Mouse (Mus musculus): ENCODE results near the gene Arntl. TPM values are rescaled to one million over a fixed set of nuclear protein-coding genes. Genes with fewer than 3 reads are reported as not detected.

The Arntl gene
- polyA plus RNA-seq, 1 experiment from 2014 or later = 14.6 TPM

DNA sequence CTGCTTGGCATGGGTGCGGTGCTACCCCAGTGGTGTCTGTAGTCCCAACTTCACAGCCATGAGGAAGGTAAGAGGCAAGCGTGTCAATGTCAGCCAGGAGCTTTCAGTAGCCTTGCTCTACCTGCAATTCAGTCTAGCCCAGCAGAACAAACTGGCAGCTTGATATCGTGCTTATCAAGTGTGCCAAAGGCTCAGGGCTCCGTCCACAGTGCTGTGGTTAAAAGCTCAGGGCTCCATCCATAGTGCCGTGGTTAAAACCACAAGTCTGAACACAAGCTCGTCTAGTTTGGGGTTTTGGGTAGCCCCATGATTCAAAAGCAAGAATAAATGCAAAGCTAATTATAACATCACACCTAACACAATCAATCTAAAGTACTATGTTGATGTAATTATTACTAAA is 87.3 kb downstream of the Arntl start:
- H3K4me2 ChIP-seq (replicated peaks; ENCODE audit: low read depth, low read length) = no peak overlapping the region
- peaks cover 4% of the 10 kb centered on the region; the same call in 1 of the 2 replicates for H3K36me3 ChIP-seq (ENCODE audit: control insufficient read depth, insufficient read depth, low read length)
- H3K9me3 ChIP-seq (ENCODE audit: control insufficient read depth, low read depth, low read length) = no peaks in the 10 kb centered on the region
- ATAC-seq (ENCODE audit: insufficient number of reproducible peaks, insufficient read depth, low FRiP score, low read depth) = no peak
- H3K4me1 ChIP-seq (ENCODE audit: control insufficient read depth, insufficient read depth, low read length) = 0 out of 2 replicates have a peak, but pooled peaks cover 5% of the 10 kb centered on the region
- no peak overlapping the region for H3K9ac ChIP-seq (replicated peaks; ENCODE audit: low read depth, low read length)
- no peak overlapping the region for H3K4me3 ChIP-seq (ENCODE audit: low read depth, low read length)
- no peak overlapping the region for H3K27ac ChIP-seq (ENCODE audit: low read length)
- H3K27me3 ChIP-seq (ENCODE audit: control insufficient read depth, insufficient read depth, low read length) = no peaks in the 10 kb centered on the region
- WGBS = 89% methylated on average over 6 of the region's 6 CpGs

DNA sequence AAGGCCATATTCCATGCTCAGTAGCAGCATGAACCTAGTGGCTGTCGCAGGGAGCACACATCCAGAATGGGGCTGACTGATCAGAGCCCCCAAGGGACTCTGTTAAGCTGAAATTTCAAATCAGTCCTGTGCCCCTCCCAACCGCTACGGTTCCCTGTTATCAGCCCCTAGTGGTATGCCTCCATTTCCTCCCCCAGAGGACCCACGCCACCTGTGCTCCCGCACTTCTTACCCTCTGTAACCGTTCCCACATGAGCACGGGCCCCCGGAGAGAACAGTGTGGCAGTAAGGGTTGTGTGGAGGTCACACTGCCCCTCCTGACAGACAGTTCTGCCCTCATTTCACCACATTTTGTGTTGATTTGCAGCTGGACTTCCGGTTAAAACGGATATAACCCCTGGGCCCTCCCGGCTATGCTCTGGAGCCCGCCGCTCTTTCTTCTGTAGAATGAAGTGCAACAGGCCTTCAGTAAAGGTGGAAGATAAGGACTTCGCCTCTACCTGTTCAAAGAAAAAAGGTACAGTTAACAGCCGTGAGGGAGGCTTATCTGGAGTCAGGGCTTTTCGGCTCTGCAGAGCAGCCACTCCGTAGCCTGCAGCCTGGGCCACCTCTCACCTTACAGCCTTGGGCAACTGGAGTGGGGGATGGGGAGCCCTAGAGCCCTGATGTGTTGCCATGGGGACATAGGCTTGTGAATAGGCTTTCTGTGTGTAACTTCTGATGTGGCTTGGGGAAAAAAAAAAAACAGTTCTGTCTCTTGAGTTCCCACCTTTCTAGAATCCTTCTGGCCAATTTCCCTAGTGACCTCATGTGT is 88.0 kb downstream of the Arntl start:
- H3K27ac ChIP-seq (ENCODE audit: low read length) = peak overlapping the region; percentile 75; the same call in 1 of the 2 replicates
- peaks cover 4% of the 10 kb centered on the region; the same call in 1 of the 2 replicates for H3K36me3 ChIP-seq (ENCODE audit: control insufficient read depth, insufficient read depth, low read length)
- no peak overlapping the region for H3K4me3 ChIP-seq (ENCODE audit: low read depth, low read length)
- H3K9ac ChIP-seq (replicated peaks; ENCODE audit: low read depth, low read length) = no peak overlapping the region
- H3K27me3 ChIP-seq (ENCODE audit: control insufficient read depth, insufficient read depth, low read length) = no peaks in the 10 kb centered on the region
- H3K9me3 ChIP-seq (ENCODE audit: control insufficient read depth, low read depth, low read length) = no peaks in the 10 kb centered on the region
- peak; percentile 86 for ATAC-seq (ENCODE audit: insufficient number of reproducible peaks, insufficient read depth, low FRiP score, low read depth)
- H3K4me2 ChIP-seq (replicated peaks; ENCODE audit: low read depth, low read length) = no peak overlapping the region
- 0 out of 2 replicates have a peak, but pooled peaks cover 5% of the 10 kb centered on the region for H3K4me1 ChIP-seq (ENCODE audit: control insufficient read depth, insufficient read depth, low read length)
- 37% methylated on average over 17 of the region's 17 CpGs for WGBS

DNA sequence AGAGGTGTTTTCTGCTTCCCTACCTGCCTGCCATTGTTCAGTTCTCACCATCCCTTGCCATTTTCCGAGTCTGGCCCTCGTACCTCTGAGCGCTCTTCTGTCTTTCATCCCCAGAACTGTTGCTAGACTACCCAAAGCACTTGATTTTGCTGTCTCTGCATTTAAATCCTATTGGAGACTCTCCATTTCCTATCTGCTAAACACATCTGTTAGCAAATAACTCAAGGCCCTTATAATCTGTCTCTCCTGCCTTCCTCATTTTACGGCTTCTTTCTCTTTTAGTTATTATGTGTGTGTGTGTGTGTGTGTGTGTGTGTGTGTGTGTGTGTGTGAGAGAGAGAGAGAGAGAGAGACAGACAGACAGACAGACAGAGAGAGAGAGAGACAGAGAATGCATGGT is 90.5 kb downstream of the Arntl start:
- no peak overlapping the region for H3K4me3 ChIP-seq (ENCODE audit: low read depth, low read length)
- 0 out of 2 replicates have a peak, but pooled peaks cover 5% of the 10 kb centered on the region for H3K4me1 ChIP-seq (ENCODE audit: control insufficient read depth, insufficient read depth, low read length)
- no peak for ATAC-seq (ENCODE audit: insufficient number of reproducible peaks, insufficient read depth, low FRiP score, low read depth)
- peaks cover 4% of the 10 kb centered on the region; the same call in 1 of the 2 replicates for H3K36me3 ChIP-seq (ENCODE audit: control insufficient read depth, insufficient read depth, low read length)
- no peak overlapping the region for H3K9ac ChIP-seq (replicated peaks; ENCODE audit: low read depth, low read length)
- H3K9me3 ChIP-seq (ENCODE audit: control insufficient read depth, low read depth, low read length) = no peaks in the 10 kb centered on the region
- H3K4me2 ChIP-seq (replicated peaks; ENCODE audit: low read depth, low read length) = no peak overlapping the region
- H3K27me3 ChIP-seq (ENCODE audit: control insufficient read depth, insufficient read depth, low read length) = no peaks in the 10 kb centered on the region
- H3K27ac ChIP-seq (ENCODE audit: low read length) = no peak overlapping the region
- 90% methylated on average over 4 of the region's 4 CpGs for WGBS

DNA sequence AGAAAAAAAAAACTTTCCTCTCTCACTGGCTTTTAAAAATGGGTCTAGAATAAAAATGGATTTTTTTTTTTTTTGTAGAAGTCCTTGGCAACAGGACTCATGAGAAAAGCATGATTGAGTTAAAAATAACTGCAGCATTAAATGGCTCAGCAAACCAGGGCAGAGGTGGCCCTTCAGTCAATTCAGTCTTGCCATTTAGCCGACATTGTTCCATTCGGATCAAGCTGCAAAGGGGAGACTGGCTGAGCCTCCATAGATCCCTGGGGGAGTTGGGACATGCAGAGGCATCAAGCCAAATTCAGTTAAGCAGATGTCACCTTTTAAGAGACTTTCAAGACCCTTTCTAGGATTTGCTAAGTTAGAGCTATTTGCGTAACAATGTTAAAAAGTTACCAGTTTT is 102.9 kb downstream of the Arntl start:
- ATAC-seq (ENCODE audit: insufficient number of reproducible peaks, insufficient read depth, low FRiP score, low read depth) = no peak
- H3K9ac ChIP-seq (replicated peaks; ENCODE audit: low read depth, low read length) = no peak overlapping the region
- H3K36me3 ChIP-seq (ENCODE audit: control insufficient read depth, insufficient read depth, low read length) = no peaks in the 10 kb centered on the region; the same call in none of the 2 replicates
- H3K4me2 ChIP-seq (replicated peaks; ENCODE audit: low read depth, low read length) = no peak overlapping the region
- H3K27me3 ChIP-seq (ENCODE audit: control insufficient read depth, insufficient read depth, low read length) = no peaks in the 10 kb centered on the region
- H3K4me1 ChIP-seq (ENCODE audit: control insufficient read depth, insufficient read depth, low read length) = no peaks in the 10 kb centered on the region
- H3K9me3 ChIP-seq (ENCODE audit: control insufficient read depth, low read depth, low read length) = no peaks in the 10 kb centered on the region
- no peak overlapping the region for H3K4me3 ChIP-seq (ENCODE audit: low read depth, low read length)
- WGBS = 80% methylated on average over 3 of the region's 3 CpGs
- no peak overlapping the region for H3K27ac ChIP-seq (ENCODE audit: low read length)

DNA sequence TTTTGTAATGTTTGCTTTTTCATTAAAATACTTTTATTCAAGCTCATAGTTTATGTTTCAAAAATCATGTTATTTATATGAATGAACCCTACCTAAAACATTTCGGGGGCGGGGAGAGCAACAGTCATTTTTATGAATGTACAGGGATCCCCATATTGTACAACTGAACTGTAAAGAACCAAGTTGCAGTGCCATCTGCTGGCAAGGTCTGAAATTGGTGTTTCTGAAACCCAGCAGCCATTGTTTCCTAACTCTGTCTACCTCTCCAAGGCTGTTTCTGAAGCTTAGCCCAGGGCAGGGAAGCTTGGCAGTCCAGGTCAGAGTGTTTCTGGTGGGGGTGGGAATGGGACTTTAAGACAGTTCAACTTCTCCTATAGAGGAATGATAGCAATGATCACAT is 104.5 kb downstream of the Arntl start:
- WGBS = 22% methylated on average over 2 of the region's 2 CpGs

DNA sequence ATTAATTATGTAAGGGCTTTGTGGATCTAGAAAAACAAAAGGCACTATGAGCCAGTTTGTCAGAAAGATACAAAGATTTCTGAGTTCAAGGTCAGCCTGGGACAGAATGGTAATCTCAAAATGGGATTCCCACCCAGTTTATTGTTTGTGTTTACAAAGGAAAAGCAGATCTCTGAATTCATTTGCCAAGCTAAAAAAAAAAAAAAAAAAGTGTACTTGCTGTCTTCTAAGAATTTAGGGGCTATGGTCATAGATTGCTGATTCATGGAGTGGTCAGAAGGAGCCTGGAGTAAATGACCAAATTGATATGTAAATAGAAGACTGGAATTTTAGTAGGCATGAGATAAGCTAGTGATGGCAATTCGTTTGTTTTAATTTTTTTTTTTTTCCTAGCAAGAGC is 112.9 kb downstream of the Arntl start:
- Histone ChIP-seq H3K4me2 (replicated peaks; ENCODE audit: low read depth, low read length) (no peak overlapping the region), H3K27me3 (ENCODE audit: control insufficient read depth, insufficient read depth, low read length) (no peaks in the 10 kb centered on the region), H3K4me1 (ENCODE audit: control insufficient read depth, insufficient read depth, low read length) (no peaks in the 10 kb centered on the region), H3K27ac (ENCODE audit: low read length) (no peak overlapping the region), H3K36me3 (ENCODE audit: control insufficient read depth, insufficient read depth, low read length) (no peaks in the 10 kb centered on the region; the same call in 1 of the 2 replicates), H3K4me3 (ENCODE audit: low read depth, low read length) (no peak overlapping the region), H3K9ac (replicated peaks; ENCODE audit: low read depth, low read length) (no peak overlapping the region), H3K9me3 (ENCODE audit: control insufficient read depth, low read depth, low read length) (no peaks in the 10 kb centered on the region)
- no peak for ATAC-seq (ENCODE audit: insufficient number of reproducible peaks, insufficient read depth, low FRiP score, low read depth)
- 55% methylated on average over 1 of the region's 1 CpGs for WGBS

More for the DNA sequence above, 104.5 kb downstream of the Arntl start:
- no peak overlapping the region for H3K4me2 ChIP-seq (replicated peaks; ENCODE audit: low read depth, low read length)
- ATAC-seq (ENCODE audit: insufficient number of reproducible peaks, insufficient read depth, low FRiP score, low read depth) = no peak
- no peak overlapping the region for H3K4me3 ChIP-seq (ENCODE audit: low read depth, low read length)
- H3K36me3 ChIP-seq (ENCODE audit: control insufficient read depth, insufficient read depth, low read length) = no peaks in the 10 kb centered on the region; the same call in none of the 2 replicates
- H3K4me1 ChIP-seq (ENCODE audit: control insufficient read depth, insufficient read depth, low read length) = no peaks in the 10 kb centered on the region
- H3K27ac ChIP-seq (ENCODE audit: low read length) = no peak overlapping the region
- H3K27me3 ChIP-seq (ENCODE audit: control insufficient read depth, insufficient read depth, low read length) = no peaks in the 10 kb centered on the region
- H3K9ac ChIP-seq (replicated peaks; ENCODE audit: low read depth, low read length) = no peak overlapping the region
- no peaks in the 10 kb centered on the region for H3K9me3 ChIP-seq (ENCODE audit: control insufficient read depth, low read depth, low read length)

DNA sequence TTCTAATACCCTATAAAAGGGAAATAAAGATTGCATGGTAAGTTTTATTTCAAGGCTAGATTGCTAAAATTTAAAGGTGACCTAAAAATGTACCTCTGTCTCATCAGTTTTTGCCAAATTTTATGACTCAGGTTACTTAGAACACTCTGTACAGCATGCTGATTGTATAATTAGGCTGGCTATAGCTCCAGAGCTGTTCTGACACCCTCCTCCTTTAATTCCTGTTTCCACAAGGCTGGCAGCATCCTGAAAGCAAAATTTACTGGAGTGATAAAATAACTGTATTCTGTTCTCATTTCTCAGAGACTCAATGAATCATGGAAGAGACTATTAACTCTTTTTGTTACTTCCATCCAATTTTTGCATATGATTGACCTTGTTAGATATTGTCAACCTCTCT is 126.8 kb downstream of the Arntl start:
- no peak overlapping the region for H3K27ac ChIP-seq (ENCODE audit: low read length)
- no peaks in the 10 kb centered on the region for H3K4me1 ChIP-seq (ENCODE audit: control insufficient read depth, insufficient read depth, low read length)
- no peak for ATAC-seq (ENCODE audit: insufficient number of reproducible peaks, insufficient read depth, low FRiP score, low read depth)
- no peak overlapping the region for H3K4me2 ChIP-seq (replicated peaks; ENCODE audit: low read depth, low read length)
- no peak overlapping the region for H3K9ac ChIP-seq (replicated peaks; ENCODE audit: low read depth, low read length)
- no peaks in the 10 kb centered on the region for H3K27me3 ChIP-seq (ENCODE audit: control insufficient read depth, insufficient read depth, low read length)
- H3K4me3 ChIP-seq (ENCODE audit: low read depth, low read length) = no peak overlapping the region
- no peaks in the 10 kb centered on the region for H3K36me3 ChIP-seq (ENCODE audit: control insufficient read depth, insufficient read depth, low read length)
- no peaks in the 10 kb centered on the region for H3K9me3 ChIP-seq (ENCODE audit: control insufficient read depth, low read depth, low read length)

DNA sequence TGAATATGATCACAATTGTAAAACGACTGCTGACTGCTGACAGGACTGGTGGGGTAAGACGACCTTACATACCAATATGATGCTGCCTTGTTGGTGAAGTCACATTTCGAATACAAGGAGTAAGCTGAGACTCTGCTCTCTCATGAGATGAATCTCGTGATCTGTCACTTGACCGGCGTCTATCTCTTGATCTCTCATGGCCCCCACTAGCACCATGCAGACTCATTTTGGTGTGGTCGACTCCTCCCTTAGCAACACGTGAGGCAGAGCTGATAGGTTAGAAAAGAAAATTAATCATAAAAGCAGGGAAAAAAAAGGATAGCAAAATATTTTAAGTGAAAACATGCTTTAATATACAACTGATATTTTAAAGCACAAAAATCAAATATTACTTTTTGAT is 128.0 kb downstream of the Arntl start:
- H3K4me1 ChIP-seq (ENCODE audit: control insufficient read depth, insufficient read depth, low read length) = no peaks in the 10 kb centered on the region
- H3K27me3 ChIP-seq (ENCODE audit: control insufficient read depth, insufficient read depth, low read length) = no peaks in the 10 kb centered on the region
- H3K9ac ChIP-seq (replicated peaks; ENCODE audit: low read depth, low read length) = no peak overlapping the region
- H3K36me3 ChIP-seq (ENCODE audit: control insufficient read depth, insufficient read depth, low read length) = no peaks in the 10 kb centered on the region
- H3K27ac ChIP-seq (ENCODE audit: low read length) = no peak overlapping the region
- no peak for ATAC-seq (ENCODE audit: insufficient number of reproducible peaks, insufficient read depth, low FRiP score, low read depth)
- H3K4me2 ChIP-seq (replicated peaks; ENCODE audit: low read depth, low read length) = no peak overlapping the region
- H3K9me3 ChIP-seq (ENCODE audit: control insufficient read depth, low read depth, low read length) = no peaks in the 10 kb centered on the region
- H3K4me3 ChIP-seq (ENCODE audit: low read depth, low read length) = no peak overlapping the region
- WGBS = 85% methylated on average over 8 of the region's 8 CpGs

Measured in stomach, embryonic 14.5 days (tissue).